Mouse (Mus musculus): Measurements from ENCODE around the gene 4833427G06Rik.

- TF ChIP-seq CTCF (conservative IDR thresholded peaks at IDR 0.05; ENCODE audit: insufficient read depth, insufficient read length, low read depth, low read length) (no peak), POLR2A (IDR thresholded peaks at IDR 0.05; ENCODE audit: low read depth, low read length) (no peak)
Measured at GRCm38 (mm10) chr9:51144218-51144617, 42.3 kb upstream of the 4833427G06Rik start.
